In the genomic region with DNA sequence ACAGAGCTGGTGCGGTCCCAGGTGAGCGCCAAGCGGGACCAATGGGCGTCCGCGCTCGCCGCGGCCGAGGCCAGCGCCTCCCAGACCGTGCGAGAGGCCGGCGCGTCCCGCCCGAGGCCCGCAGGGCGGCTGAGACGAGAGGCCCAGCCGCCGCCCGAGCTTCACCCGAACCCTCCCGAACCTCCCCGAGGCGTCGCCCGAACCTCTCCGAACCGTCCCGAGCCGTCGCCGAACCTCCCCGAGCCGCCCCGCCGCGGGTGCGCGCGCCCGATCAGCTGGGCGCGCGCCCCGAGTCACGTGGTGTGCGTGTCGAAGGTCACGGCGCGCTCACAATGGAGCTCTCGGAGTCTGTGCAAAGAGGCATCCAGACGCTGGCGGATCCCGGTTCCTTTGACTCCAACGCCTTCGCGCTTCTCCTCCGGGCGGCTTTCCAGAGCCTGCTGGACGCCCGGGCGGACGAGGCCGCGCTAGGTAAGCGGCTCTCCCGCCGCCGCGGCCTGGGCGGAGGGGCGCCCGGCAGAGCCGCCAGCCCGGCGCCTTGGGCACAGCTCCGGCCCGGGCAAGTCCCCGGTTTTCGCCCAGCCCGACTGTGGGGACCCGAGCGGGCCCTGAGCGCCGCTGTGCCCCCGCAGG, we compare ENCODE assay signal across 7 mouse cellular contexts. TPM values are rescaled to one million over a fixed set of nuclear protein-coding genes. Genes with fewer than 3 reads are reported as not detected.
A peak's percentile ranks its signal among the peaks of the same experiment; 100 is the strongest.
DNase-seq lines count a peak whose midpoint lies in the region; ATAC-seq and TF ChIP-seq lines count a peak whose summit lies in the region.

Gene Commd3, plus strand, starts transcription at position 252 of the 633 bp plus-strand sequence.

- H3K9me3 ChIP-seq in embryonic facial prominence, embryonic 13.5 days: no peaks in the 10 kb centered on the region
- H3K9me3 ChIP-seq in limb, embryonic 13.5 days: no peaks in the 10 kb centered on the region
- no peaks in the 10 kb centered on the region for H3K9me3 ChIP-seq in midbrain, embryonic 15.5 days

- peak within 1 kb of the TSS; percentile 96 for H3K9ac ChIP-seq in embryonic facial prominence, embryonic 13.5 days
- peak within 1 kb of the TSS; percentile 98 for H3K9ac ChIP-seq in limb, embryonic 13.5 days
- H3K9ac ChIP-seq in midbrain, embryonic 15.5 days: peak within 1 kb of the TSS; percentile 80

- peak; percentile 97 for DNase-seq in adrenal gland, postnatal 25 days
- peak; percentile 95 to 98 for DNase-seq in heart, adult 18-20 months
- peak; percentile 97 for DNase-seq in kidney, adult 2 months
- peak; percentile 89 to 93 for DNase-seq in spleen, adult 18-20 months

- no peaks in the 10 kb centered on the region for H3K36me3 ChIP-seq in embryonic facial prominence, embryonic 13.5 days
- H3K36me3 ChIP-seq in kidney, adult 2 months (ENCODE audit: control insufficient read depth, insufficient read depth, low read length): no peaks in the 10 kb centered on the region; the same call in 1 of the 2 replicates
- no peaks in the 10 kb centered on the region for H3K36me3 ChIP-seq in limb, embryonic 13.5 days
- H3K36me3 ChIP-seq in midbrain, embryonic 15.5 days (replicated peaks): no peaks in the 10 kb centered on the region

- peak within 1 kb of the TSS; percentile 95 for H3K27ac ChIP-seq in embryonic facial prominence, embryonic 13.5 days
- H3K27ac ChIP-seq in kidney, adult 2 months (ENCODE audit: insufficient read depth, low read depth, low read length): peak within 1 kb of the TSS; percentile 92
- H3K27ac ChIP-seq in limb, embryonic 13.5 days: peak within 1 kb of the TSS; percentile 97
- H3K27ac ChIP-seq in midbrain, embryonic 15.5 days: peak within 1 kb of the TSS; percentile 92

- under 1% methylated on average over 91 of the region's 91 CpGs for WGBS in embryonic facial prominence, embryonic 13.5 days
- 1% methylated on average over 91 of the region's 91 CpGs for WGBS in kidney, adult 2 months
- under 1% methylated on average over 87 of the region's 91 CpGs for WGBS in limb, embryonic 13.5 days
- 1% methylated on average over 90 of the region's 91 CpGs for WGBS in midbrain, embryonic 15.5 days

- peak; percentile 40 for TF ChIP-seq POLR2A in kidney, adult 2 months (IDR thresholded peaks at IDR 0.05; ENCODE audit: low read depth, low read length)

- TF ChIP-seq CTCF in kidney, adult 2 months (conservative IDR thresholded peaks at IDR 0.05; ENCODE audit: insufficient read depth, insufficient read length, low read depth, low read length): no peak

- peaks cover 7% of the 10 kb centered on the region; the same call in 1 of the 2 replicates for H3K27me3 ChIP-seq in embryonic facial prominence, embryonic 13.5 days
- H3K27me3 ChIP-seq in kidney, adult 2 months (replicated peaks; ENCODE audit: control insufficient read depth, insufficient read depth, low read length): no peaks in the 10 kb centered on the region
- peaks cover 16% of the 10 kb centered on the region for H3K27me3 ChIP-seq in limb, embryonic 13.5 days
- peaks cover 15% of the 10 kb centered on the region for H3K27me3 ChIP-seq in midbrain, embryonic 15.5 days (replicated peaks)

- H3K4me3 ChIP-seq in embryonic facial prominence, embryonic 13.5 days: peak within 1 kb of the TSS; percentile 93
- peak within 1 kb of the TSS; percentile 91 for H3K4me3 ChIP-seq in kidney, adult 2 months (ENCODE audit: insufficient read depth, low read depth, low read length)
- H3K4me3 ChIP-seq in limb, embryonic 13.5 days: peak within 1 kb of the TSS; percentile 87
- peak within 1 kb of the TSS; percentile 55 for H3K4me3 ChIP-seq in midbrain, embryonic 15.5 days

- peaks cover 11% of the 10 kb centered on the region for H3K4me1 ChIP-seq in embryonic facial prominence, embryonic 13.5 days
- no peaks in the 10 kb centered on the region; the same call in 1 of the 2 replicates for H3K4me1 ChIP-seq in kidney, adult 2 months (ENCODE audit: control insufficient read depth, insufficient read depth, low read length)
- peaks cover 20% of the 10 kb centered on the region for H3K4me1 ChIP-seq in limb, embryonic 13.5 days
- peaks cover 22% of the 10 kb centered on the region for H3K4me1 ChIP-seq in midbrain, embryonic 15.5 days

- peak within 1 kb of the TSS; percentile 75 for H3K4me2 ChIP-seq in embryonic facial prominence, embryonic 13.5 days
- H3K4me2 ChIP-seq in limb, embryonic 13.5 days (replicated peaks): peak within 1 kb of the TSS; percentile 81
- peak within 1 kb of the TSS; percentile 75 for H3K4me2 ChIP-seq in midbrain, embryonic 15.5 days

- peak; percentile 88 for ATAC-seq in embryonic facial prominence, embryonic 13.5 days (ENCODE audit: insufficient number of reproducible peaks, insufficient read depth, low FRiP score, low TSS enrichment, low read depth)
- peak; percentile 91 for ATAC-seq in limb, embryonic 13.5 days (ENCODE audit: low FRiP score, low read depth)
- ATAC-seq in midbrain, embryonic 15.5 days (replicated peaks): peak; percentile 94

RNA-seq across cellular contexts. Expression of gene Commd3, which starts in this region (rescaled TPM):
- 112 and 116 TPM in 2 replicates for total RNA-seq in adrenal gland, postnatal 25 days (2021)
- 238 and 240 TPM in 2 replicates for polyA plus RNA-seq in embryonic facial prominence, embryonic 13.5 days (2015; fragmentation: Nextera tagmentation; extraction: Ambion mirVana)
- 100 to 1,000 TPM in 1 of 2 experiments, 10 to 100 TPM in 1; 98.5 to 115 TPM for total RNA-seq in heart, adult 18-20 months (2021)
- 68.1 and 83.2 TPM in 2 replicates for polyA plus RNA-seq in kidney, adult 2 months (2012; rRNA removed)
- polyA plus RNA-seq in limb, embryonic 13.5 days (2015; fragmentation: Nextera tagmentation; extraction: Ambion mirVana): 243 and 250 TPM in 2 replicates
- polyA plus RNA-seq in midbrain, embryonic 15.5 days (2015; fragmentation: Nextera tagmentation; extraction: Ambion mirVana): 179 and 185 TPM in 2 replicates

Comparison
In these comparisons a context has a peak if more than half of its experiments do, and no peak if none do; other contexts are left out.
1. Peak in every context shown above with its lines: DNase-seq, ATAC-seq, H3K4me3 ChIP-seq and H3K27ac ChIP-seq.